Mouse (Mus musculus) induced T-regulatory cell, adult 2 months (primary cell): ENCODE results near the gene Nme7.

Experiments used
- DNase-seq: peaks from one replicate; pipeline ENCODE4 v3.0.0-alpha.2; 2012; ENCODE audit warnings: low read depth

Nme7 gene

DNA sequence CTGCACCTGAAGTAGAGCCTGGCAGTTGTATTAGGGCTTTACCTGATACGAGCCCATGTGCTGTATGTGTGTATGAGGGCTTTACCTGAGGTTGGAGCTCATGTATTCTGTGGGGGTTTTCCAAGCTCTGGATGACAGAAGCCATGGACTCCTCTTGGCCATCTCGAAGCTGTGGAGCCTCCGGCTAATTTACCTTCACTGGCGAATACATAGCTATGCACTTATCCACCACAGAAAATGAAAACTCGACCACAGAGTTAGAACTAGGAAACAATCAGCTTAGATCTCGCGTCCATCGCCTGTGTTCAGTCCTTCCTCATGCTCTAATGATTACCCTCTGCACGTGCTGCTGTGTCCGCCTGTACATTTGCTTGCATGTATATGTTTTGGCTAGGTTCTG, 80.4 kb downstream of the Nme7 start:
- no peak for DNase-seq

GRCm38 (mm10) chr1:164384972-164385371, 81.1 kb downstream of the Nme7 start:
- DNase-seq: no peak

- no peak for DNase-seq
Measured at GRCm38 (mm10) chr1:164389743-164390142, 85.8 kb downstream of the Nme7 start.

- no peak for DNase-seq
Measured at GRCm38 (mm10) chr1:164392176-164392575, 88.3 kb downstream of the Nme7 start.

DNA sequence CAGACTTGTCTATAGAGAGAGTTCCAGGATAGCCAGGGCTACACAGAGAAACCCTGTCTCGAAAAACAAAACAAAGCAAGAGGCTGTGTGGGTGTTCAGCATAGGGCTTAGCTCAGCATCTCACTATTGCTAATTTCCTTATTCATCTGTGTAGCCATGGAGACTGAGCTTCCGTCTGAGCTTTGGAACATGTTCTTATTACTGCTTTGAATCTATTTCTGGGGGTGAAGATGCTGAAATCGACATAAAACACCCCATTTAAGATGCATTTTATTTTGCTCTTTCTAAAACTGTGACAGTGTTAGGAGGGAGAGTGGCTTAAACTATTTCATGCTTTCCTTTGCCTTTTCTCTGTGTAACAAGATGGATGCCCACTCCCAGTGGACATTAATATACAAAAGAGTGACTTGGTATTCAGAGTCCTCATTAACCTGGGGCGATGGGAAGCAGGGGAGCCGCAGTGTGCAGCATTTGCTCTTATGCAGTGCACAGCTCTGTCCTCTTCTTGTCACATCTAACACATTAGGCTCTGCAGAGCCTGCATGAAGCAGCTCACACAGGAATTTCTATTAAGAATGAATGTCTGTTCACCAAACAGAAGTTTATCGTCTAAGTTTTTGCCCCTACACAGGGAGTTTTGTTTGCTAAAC, 91.3 kb downstream of the Nme7 start:
- DNase-seq: peak; percentile 7

- no peak for DNase-seq
Measured at GRCm38 (mm10) chr1:164397672-164398071, 93.8 kb downstream of the Nme7 start.

DNA sequence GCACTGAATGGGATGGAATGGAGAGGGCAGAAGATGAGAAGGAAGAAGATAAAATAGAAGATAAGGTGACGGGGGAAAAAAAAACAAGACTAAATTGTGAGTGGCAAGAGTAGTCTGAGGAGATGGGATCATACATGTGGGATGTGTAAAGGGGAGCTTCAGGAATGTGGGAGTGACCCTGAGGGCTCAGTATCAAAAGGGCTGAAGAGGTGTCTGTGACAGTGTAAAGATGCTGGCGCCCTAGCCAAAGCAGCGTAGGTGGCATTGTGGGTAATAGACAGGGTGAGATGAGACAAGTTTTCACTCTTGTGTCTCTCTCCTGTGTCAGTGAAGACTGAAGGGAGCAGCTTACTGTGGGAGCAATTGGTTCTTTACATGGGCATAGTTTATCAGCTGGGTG, 95.7 kb downstream of the Nme7 start:
- no peak for DNase-seq

GRCm38 (mm10) chr1:164405385-164405802, 101.5 kb downstream of the Nme7 start:
- no peak for DNase-seq

DNA sequence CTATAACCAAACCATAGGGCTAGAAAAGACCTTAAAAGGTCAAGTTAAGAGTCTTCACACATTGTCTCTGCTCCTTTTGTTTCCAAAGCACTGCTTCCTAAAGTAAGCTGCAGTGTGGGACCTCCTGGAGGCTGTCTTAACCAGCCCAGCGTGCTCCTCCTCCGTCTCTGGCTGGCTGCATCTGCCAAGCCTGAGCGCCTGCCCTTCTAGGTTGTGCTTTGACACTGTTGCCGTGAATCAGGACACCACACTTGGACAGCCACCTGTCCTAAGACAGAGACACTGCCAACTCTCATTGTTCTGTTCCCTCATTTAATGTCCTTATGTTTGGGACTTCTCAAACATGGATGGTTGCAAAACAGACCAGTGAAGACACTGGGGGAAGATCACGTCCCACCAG, 102.6 kb downstream of the Nme7 start:
- no peak for DNase-seq

- DNase-seq: no peak
Measured at GRCm38 (mm10) chr1:164408655-164409054, 104.7 kb downstream of the Nme7 start.

- DNase-seq: no peak
Measured at GRCm38 (mm10) chr1:164411306-164411705, 107.4 kb downstream of the Nme7 start.

DNA sequence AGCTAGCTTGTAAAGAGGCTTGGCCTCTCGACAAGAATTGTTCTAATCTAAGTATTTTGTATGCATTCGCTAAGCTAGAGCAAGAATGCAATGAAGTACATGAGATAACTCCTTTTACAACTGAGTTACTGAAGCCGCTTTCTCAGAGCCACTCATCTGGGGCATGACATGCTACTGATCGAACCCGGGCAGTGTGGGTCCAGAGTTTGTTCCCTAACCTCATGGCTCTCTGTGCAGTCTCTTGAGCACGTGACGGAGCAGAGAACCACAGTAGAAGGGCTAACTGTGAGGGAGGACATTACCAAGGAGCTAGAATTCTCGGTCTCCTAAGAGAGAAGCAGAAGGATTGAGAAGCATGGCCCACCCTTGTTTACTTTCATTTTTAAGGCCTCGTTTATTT, 109.0 kb downstream of the Nme7 start:
- no peak for DNase-seq

- peak; percentile 42 for DNase-seq
Measured at GRCm38 (mm10) chr1:164413608-164414007, 109.7 kb downstream of the Nme7 start.

GRCm38 (mm10) chr1:164415347-164415751, 111.4 kb downstream of the Nme7 start:
- DNase-seq: no peak

DNA sequence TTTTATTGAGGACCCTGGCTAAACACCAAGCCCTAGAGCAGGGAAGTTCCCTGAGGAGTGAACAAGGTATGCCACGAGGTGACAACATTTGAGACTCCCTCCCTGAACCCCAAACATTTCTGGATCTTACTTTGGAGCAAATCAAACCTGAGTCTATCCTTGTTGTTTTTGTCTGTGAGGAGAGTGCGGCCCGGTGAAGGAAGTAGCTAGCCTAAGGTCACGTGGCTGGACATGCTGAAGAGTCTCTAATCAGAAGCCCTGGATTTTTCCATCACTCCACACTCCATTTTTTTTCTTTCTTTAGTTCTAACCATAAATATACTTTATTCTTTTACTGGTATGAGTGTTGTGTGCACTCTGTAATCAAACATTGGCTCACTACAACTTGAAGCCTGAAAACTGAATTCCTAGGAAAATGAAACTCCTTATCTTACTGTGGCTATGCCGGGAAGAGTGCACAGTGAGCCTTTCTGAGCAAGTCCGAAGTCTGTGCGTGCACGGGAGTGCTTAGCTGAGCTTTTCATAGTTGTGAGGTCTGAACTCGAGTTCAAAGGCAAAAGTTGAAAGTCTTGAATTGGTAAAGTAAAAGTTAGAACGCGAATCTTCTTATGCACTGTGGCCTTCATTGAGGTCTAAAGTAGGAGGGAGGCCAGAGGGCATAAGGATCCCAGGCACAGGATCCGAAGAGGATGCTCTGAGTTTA, 112.9 kb downstream of the Nme7 start:
- no peak for DNase-seq

DNA sequence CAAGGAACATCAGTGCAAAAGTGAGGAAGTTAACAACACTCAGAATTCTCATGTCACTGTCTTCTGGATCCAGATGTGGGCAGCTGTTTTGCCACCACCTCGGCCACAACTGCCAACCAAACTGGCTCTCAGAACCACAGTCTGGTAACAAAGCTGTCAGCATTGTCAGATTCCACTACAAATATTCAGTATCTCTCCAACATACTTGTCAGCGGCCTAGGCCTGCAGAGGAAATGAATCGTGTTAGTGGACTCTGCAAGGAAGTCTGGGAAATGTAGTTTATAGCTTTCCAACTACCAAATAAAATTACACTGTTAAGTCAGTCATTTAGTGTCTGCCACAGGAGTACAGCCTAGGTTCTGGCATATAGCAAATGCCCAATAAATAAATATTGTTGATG, 113.7 kb downstream of the Nme7 start:
- DNase-seq: no peak

GRCm38 (mm10) chr1:164418320-164418719, 114.4 kb downstream of the Nme7 start:
- DNase-seq: no peak

DNA sequence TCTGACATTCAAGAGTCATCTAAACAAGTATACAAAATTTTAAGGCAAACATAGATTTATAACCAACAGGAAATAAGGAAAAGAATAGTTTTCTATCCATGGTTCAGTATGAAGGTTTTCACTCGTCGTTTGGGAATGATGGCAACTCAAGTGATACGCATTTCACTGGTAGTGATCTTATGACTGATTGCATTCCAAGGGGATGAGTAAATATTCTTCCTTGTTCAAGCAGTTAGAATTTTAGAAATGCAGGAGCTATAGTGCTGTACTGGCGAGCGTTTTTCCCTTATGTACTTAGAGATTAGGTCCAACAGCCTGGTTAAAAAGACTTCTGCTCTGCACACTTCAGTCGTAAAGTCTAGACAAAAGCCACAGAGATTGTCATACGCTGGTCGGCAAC, 115.5 kb downstream of the Nme7 start:
- no peak for DNase-seq

- DNase-seq: no peak
Measured at GRCm38 (mm10) chr1:164420623-164421354, 116.9 kb downstream of the Nme7 start.

DNA sequence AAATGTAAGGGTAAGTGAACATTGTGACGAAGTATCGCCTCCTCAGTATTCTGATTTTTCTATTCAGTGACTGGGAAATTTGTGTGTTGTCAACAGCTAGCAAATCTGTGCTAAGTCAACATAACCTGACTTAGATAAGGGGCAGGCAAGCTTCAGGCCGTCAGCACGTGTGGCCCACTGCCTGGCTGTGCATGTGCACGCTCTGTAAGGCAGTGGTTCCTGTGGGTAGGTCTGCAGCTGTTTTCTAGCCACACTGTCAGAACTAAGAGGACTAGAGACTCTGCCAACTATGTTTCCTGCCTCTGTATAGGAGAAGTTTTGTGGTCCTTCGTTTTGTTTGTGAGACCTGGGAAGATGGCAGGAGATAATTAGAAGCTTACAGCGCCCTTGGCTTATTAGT, 122.3 kb downstream of the Nme7 start:
- DNase-seq: no peak

GRCm38 (mm10) chr1:164427777-164428176, 123.9 kb downstream of the Nme7 start:
- no peak for DNase-seq

DNA sequence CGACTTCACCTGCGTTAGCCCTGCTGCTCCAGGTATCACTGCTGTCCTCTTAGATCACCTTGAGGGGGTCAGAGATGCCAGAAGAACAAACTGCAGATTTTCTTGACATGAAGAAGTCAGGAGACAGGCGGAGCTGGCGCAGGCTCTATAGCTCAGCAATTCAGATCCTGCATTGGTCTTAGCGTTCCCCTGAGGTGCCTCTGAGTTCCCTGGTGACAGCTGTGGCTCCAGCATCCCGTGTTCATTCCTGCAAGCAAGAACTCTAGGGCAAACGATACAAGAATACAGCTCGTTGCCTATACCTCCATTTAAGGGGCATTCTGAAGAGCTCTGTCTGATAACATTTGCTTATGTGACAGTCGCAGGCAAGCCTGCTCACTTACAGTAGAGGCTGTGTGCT, 124.7 kb downstream of the Nme7 start:
- no peak for DNase-seq

DNA sequence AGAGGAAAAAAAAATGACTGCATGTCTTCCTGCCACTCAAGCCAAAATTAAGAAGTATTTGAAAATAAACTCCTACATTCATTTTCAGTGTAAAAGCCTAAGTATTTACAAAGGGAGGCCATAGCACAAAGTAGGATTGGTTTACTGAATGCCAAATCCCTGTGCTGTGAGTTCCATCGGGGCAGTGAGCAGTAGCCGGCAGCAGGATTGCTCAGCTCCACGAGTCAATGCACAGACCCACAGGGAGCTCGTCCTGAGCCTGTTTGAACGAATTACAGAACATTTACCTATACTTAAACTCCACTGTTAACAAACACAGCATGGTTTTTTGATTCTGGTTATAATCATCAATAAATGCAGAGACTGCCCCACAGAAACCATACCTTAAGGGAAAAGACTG, 128.7 kb downstream of the Nme7 start:
- DNase-seq: no peak
